Mouse (Mus musculus) embryo, embryonic 10.5 days (tissue): ENCODE measurements around the gene Plekhh3.
A peak's percentile ranks its signal among the peaks of the same experiment; 100 is the strongest.

Experiments used
- DNase-seq: peaks from one replicate; pipeline ENCODE4 v3.0.0-alpha.2; 2015; ENCODE audit warnings: low spot score

Gene Plekhh3

GRCm38 (mm10) chr11:101120545-101121188 lies 50.5 kb downstream of the Plekhh3 start:
- DNase-seq = no peak

GRCm38 (mm10) chr11:101119761-101120544 lies 51.2 kb downstream of the Plekhh3 start, which contains the start of the genes Retreg3 and Tubg1:
TSS of gene Retreg3 (minus strand) at chr11:101119893.
TSS of gene Tubg1 (plus strand) at chr11:101119938.
- DNase-seq = peak; percentile 99

- DNase-seq = no peak
These were observed 51.9 kb downstream of the Plekhh3 start for GRCm38 (mm10) chr11:101119131-101119760.

GRCm38 (mm10) chr11:101118105-101118504 lies 53.0 kb downstream of the Plekhh3 start:
- no peak for DNase-seq

GRCm38 (mm10) chr11:101115564-101115963 lies 55.6 kb downstream of the Plekhh3 start:
- no peak for DNase-seq
